ENCODE assay signal across 13 mouse cellular contexts in the genomic region with DNA sequence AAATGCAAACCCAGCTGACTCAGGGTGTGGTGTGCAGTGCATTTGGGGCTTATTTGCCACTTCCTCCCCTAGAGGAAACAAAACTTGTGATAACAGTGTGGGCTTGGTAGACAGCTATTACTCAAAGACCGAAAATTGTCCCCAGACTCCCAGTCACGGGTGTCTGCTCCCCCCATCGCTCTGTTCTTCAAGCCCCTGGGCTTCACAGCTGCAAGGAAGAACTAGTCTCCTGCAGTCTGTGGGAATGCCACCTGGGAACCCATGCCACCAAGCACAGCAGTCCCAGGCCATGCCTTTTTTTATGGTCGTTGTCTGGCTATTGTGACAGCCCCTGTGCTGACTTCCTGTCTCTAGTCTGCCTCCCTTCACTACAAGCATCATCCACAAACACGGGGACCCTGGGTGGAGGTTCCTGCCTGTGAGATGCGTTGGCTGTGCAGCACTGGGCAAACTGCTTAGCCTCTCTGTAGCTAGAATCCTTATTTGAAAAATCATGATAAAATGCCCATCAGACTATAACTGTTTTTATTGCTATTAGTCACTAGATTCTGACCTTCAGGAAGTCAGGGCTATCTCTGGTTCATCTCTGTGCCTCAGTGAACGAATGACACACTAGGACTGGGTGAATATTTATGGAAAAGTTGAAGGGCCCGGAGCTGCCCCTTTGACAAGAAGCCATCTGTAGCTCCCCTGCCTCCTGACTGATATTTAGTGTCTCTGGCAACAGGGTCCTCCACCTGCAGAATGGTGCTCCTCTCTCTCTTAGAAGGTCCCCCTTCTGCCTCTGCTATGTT. TPM values are rescaled to one million over a fixed set of nuclear protein-coding genes. Genes with fewer than 3 reads are reported as not detected.
DNase-seq lines count a peak whose midpoint lies in the region; ATAC-seq lines count a peak whose summit lies in the region.
"Had no signal": no experiment of that assay in that cellular context is flagged by ENCODE, and none has a peak within 500 bp of the region (broad histone marks: within the 10 kb centered on the region; RNA-seq: fewer than 3 reads in every experiment).

No protein-coding gene starts in this region.

- 0 out of 2 replicates have a peak overlapping the region, but pooled peaks have one; percentile 37 for H3K27ac ChIP-seq in kidney, embryonic 15.5 days
- H3K27ac ChIP-seq: hindbrain, embryonic 14.5 days; limb, embryonic 12.5 days had no signal

- intact Hi-C loops in left cerebral cortex, postnatal 4 days (cut with DNase I), result no loop called here

- H3K4me3 ChIP-seq in kidney, embryonic 15.5 days (replicated peaks), result no peak overlapping the region
- H3K4me3 ChIP-seq: limb, embryonic 12.5 days had no signal

- no peaks in the 10 kb centered on the region for H3K36me3 ChIP-seq in kidney, embryonic 15.5 days
- H3K36me3 ChIP-seq: limb, embryonic 12.5 days had no signal

- WGBS in kidney, embryonic 15.5 days, result 39% methylated on average over 8 of the region's 8 CpGs

- H3K9me3 ChIP-seq in kidney, embryonic 15.5 days (replicated peaks), result no peaks in the 10 kb centered on the region
- H3K9me3 ChIP-seq: limb, embryonic 12.5 days had no signal

- H3K27me3 ChIP-seq in kidney, embryonic 15.5 days, result no peaks in the 10 kb centered on the region
- H3K27me3 ChIP-seq: limb, embryonic 12.5 days had no signal

- DNase-seq in kidney, postnatal 36 days, result no peak
- DNase-seq in T-cell, adult 2 months (ENCODE audit: low spot score), result peak; percentile 66
- DNase-seq in thymus, postnatal 25 days, result peak; percentile 67
- no peak for DNase-seq in left cerebral cortex, postnatal 4 days
- no peak for DNase-seq in frontal cortex, adult 2 months (ENCODE audit: extremely low spot score in 1 of 2, low spot score in 1 of 2)
- DNase-seq: cerebellum, adult 11-12 months; lung, postnatal 10 days; right cerebral cortex, postnatal 14 days had no signal

- no peak overlapping the region for H3K4me2 ChIP-seq in kidney, embryonic 15.5 days
- H3K4me2 ChIP-seq: hindbrain, embryonic 14.5 days; limb, embryonic 12.5 days had no signal

- ATAC-seq in kidney, embryonic 15.5 days (replicated peaks; ENCODE audit: low FRiP score), result no peak
- ATAC-seq in megakaryocyte progenitor cell, adult 5-6 weeks (replicated peaks; ENCODE audit: poor library complexity), result peak; percentile 71
- no peak for ATAC-seq in erythroid progenitor cell, adult 5-6 weeks (replicated peaks; ENCODE audit: low FRiP score, poor library complexity, severe bottlenecking)

- H3K4me1 ChIP-seq in kidney, embryonic 15.5 days, result peaks cover 47% of the 10 kb centered on the region

- no peak overlapping the region for H3K9ac ChIP-seq in kidney, embryonic 15.5 days
- H3K9ac ChIP-seq: hindbrain, embryonic 14.5 days; limb, embryonic 12.5 days had no signal

RNA-seq across cellular contexts. Expression of a gene that starts 50.1 kb away (rescaled TPM):
- 9.6 and 9.7 TPM in 2 replicates for polyA plus RNA-seq in kidney, embryonic 15.5 days (2015; fragmentation: Nextera tagmentation; extraction: Ambion mirVana)
- 0.85 and 2.0 TPM in 2 replicates for total RNA-seq in megakaryocyte progenitor cell, adult 5-6 weeks (2015)
- total RNA-seq in megakaryocyte progenitor cell, adult 5-6 weeks (2017), result 3.2 and 3.7 TPM in 2 replicates
- 0.36 and 0.42 TPM in 2 replicates for total RNA-seq in erythroid progenitor cell, adult 5-6 weeks (2015; ENCODE audit: low replicate concordance)
- total RNA-seq in erythroid progenitor cell, adult 5-6 weeks (2017; ENCODE audit: low replicate concordance), result 0.23 and 0.51 TPM in 2 replicates
- 100 to 1,000 TPM; 142 to 144 TPM for total RNA-seq in left cerebral cortex, postnatal 4 days (2021)
- 128 and 133 TPM in 2 replicates for polyA plus RNA-seq in frontal cortex, adult 2 months (2012; rRNA removed)

Comparison
In these comparisons a context has a peak if more than half of its experiments do, and no peak if none do; other contexts are left out.
1. DNase-seq: peak in T-cell, adult 2 months (single experiment) and thymus, postnatal 25 days (single experiment); none in kidney, postnatal 36 days (0 of 2), left cerebral cortex, postnatal 4 days (single experiment) and frontal cortex, adult 2 months (0 of 2).
2. RNA of a gene that starts 50.1 kb away (total RNA-seq): 142 to 144 TPM in left cerebral cortex, postnatal 4 days; 0.85 to 3.7 TPM in megakaryocyte progenitor cell, adult 5-6 weeks and 0.23 to 0.51 TPM in erythroid progenitor cell, adult 5-6 weeks; every median in the first group is over 10 times any median in the second.